Mouse (Mus musculus) liver, embryonic 16.5 days (tissue): ENCODE results near the gene Sav1. TPM values are rescaled to one million over a fixed set of nuclear protein-coding genes. Genes with fewer than 3 reads are reported as not detected.

Experiments
- ATAC-seq: fragments of 200-750 bp; cut with Nextera tagmentation; 2 replicates; pipeline ENCODE4 v1.8.0; 2017; ENCODE audit warnings: low read depth, mild to moderate bottlenecking, moderate number of reproducible peaks, moderate library complexity
- H3K27ac ChIP-seq: fragments of 300-500 bp; sonication (generic); 2 replicates; pipeline ENCODE4 v1.5.1; 2014; ENCODE audit warnings: mild to moderate bottlenecking, low read length
- H3K27me3 ChIP-seq: fragments of 300-500 bp; sonication (generic); 2 replicates; pipeline ENCODE4 v1.6.1; 2014; ENCODE audit warnings: low read depth, low read length, mixed read lengths; ENCODE audit not compliant: control insufficient read depth, insufficient read depth
- H3K36me3 ChIP-seq: fragments of 300-500 bp; sonication (generic); 2 replicates; pipeline ENCODE4 v1.6.1; 2014; ENCODE audit warnings: mild to moderate bottlenecking; ENCODE audit not compliant: control insufficient read depth, insufficient read depth
- H3K4me1 ChIP-seq: fragments of 300-500 bp; sonication (generic); 2 replicates; pipeline ENCODE4 v1.6.1; 2014; ENCODE audit warnings: low read depth, low read length, mixed read lengths; ENCODE audit not compliant: control insufficient read depth
- H3K4me2 ChIP-seq: fragments of 300-500 bp; sonication (generic); 2 replicates; pipeline ENCODE4 v1.6.1; 2014; ENCODE audit warnings: low read depth, low read length, mixed read lengths
- H3K4me3 ChIP-seq: fragments of 300-500 bp; sonication (generic); 2 replicates; pipeline ENCODE4 v1.5.1; 2014; ENCODE audit warnings: low read depth, mild to moderate bottlenecking, low read length
- H3K9ac ChIP-seq: fragments of 300-500 bp; sonication (generic); 2 replicates; pipeline ENCODE4 v1.6.1; 2014; ENCODE audit warnings: low read depth, low read length
- H3K9me3 ChIP-seq: fragments of 300-500 bp; sonication (generic); replicated peaks from 2 replicates; pipeline ENCODE4 v1.6.1; 2016; ENCODE audit warnings: low read length; ENCODE audit not compliant: control insufficient read depth
- WGBS: fragments of 180-500 bp; shearing (Covaris S2); extraction: QIAGEN DNeasy Blood & Tissue Kit; methylation state at CpG from one replicate; pipeline ENCODE4 v1.1.7; 2014; ENCODE audit not compliant: insufficient replicate concordance; 5-methylcytosine and 5-hydroxymethylcytosine counted together
- polyA plus RNA-seq: library from polyadenylated mRNA; unstranded; fragments of >200 nt; fragmentation: Nextera tagmentation; extraction: Ambion mirVana; gene quantifications from 2 replicates; pipeline ENCODE4 v1.2.1, GENCODE M21; 2015

Sav1 gene
- polyA plus RNA-seq, 1 experiment from 2014 or later = 0.65 TPM

DNA sequence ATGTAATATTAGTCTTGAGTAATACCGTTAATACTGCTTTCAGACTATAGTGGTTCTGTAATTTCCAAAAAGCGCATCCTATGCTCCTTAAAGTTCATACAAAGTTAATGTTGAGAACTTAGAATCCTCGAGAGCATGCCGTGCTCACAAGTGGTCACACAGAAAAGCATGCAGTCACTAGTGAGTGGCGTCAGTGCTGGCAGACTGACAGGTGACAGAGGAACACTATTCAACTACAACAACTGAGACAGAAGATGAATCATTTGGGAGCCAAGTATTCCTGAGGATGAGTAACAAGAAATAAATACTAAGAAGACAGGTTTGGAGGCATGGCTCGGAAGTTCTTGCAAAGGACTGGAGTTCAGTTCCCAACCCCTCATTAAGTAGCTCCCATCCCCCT lies 19.7 kb downstream of the Sav1 start:
- H3K9me3 ChIP-seq = no peaks in the 10 kb centered on the region
- no peak overlapping the region for H3K4me2 ChIP-seq
- peaks cover 2% of the 10 kb centered on the region; the same call in 1 of the 2 replicates for H3K4me1 ChIP-seq
- H3K36me3 ChIP-seq = peaks cover 44% of the 10 kb centered on the region
- H3K9ac ChIP-seq = no peak overlapping the region
- H3K27me3 ChIP-seq = no peaks in the 10 kb centered on the region
- H3K27ac ChIP-seq = no peak overlapping the region
- no peak overlapping the region for H3K4me3 ChIP-seq
- ATAC-seq = no peak
- 77% methylated on average over 6 of the region's 6 CpGs for WGBS

GRCm38 (mm10) chr12:69966071-69966470 lies 20.7 kb downstream of the Sav1 start:
- peaks cover 2% of the 10 kb centered on the region; the same call in 1 of the 2 replicates for H3K4me1 ChIP-seq
- WGBS = 43% methylated on average over 5 of the region's 5 CpGs
- H3K9me3 ChIP-seq = no peaks in the 10 kb centered on the region
- H3K4me2 ChIP-seq = no peak overlapping the region
- peaks cover 41% of the 10 kb centered on the region for H3K36me3 ChIP-seq
- no peak overlapping the region for H3K27ac ChIP-seq
- 0 out of 2 replicates have a peak, but pooled peaks have one; percentile 34 for ATAC-seq
- H3K9ac ChIP-seq = no peak overlapping the region
- no peaks in the 10 kb centered on the region for H3K27me3 ChIP-seq
- no peak overlapping the region for H3K4me3 ChIP-seq

GRCm38 (mm10) chr12:69965644-69966043 lies 21.2 kb downstream of the Sav1 start:
- Histone ChIP-seq H3K9me3 (no peaks in the 10 kb centered on the region), H3K4me3 (no peak overlapping the region), H3K27ac (no peak overlapping the region), H3K27me3 (no peaks in the 10 kb centered on the region), H3K36me3 (peaks cover 41% of the 10 kb centered on the region), H3K4me2 (no peak overlapping the region), H3K9ac (no peak overlapping the region), H3K4me1 (peaks cover 2% of the 10 kb centered on the region; the same call in 1 of the 2 replicates)
- ATAC-seq = peak; percentile 36
- WGBS = 38% methylated on average over 3 of the region's 3 CpGs

DNA sequence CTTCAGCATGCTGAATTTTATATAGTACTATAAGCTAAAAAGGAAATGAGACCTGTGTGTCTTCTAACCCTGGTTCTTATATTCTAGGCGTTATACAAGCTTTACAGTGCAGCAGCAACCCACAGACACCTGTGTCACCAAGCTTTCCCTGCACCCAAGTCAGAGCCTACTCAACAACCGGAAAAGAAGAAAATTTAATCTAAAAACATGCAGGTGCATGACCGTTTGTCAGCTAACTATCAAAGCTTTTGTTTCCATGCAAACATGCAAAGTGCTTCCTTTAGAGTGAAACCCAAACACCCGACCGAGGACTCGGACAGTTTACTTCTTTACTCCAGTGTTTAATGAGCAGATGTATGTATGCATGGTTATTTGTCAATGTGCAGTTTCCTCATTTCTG lies 23.7 kb downstream of the Sav1 start:
- 79% methylated on average over 6 of the region's 6 CpGs for WGBS
- Histone ChIP-seq H3K36me3 (peaks cover 34% of the 10 kb centered on the region), H3K4me2 (no peak overlapping the region), H3K9me3 (no peaks in the 10 kb centered on the region), H3K27ac (no peak overlapping the region), H3K27me3 (no peaks in the 10 kb centered on the region), H3K9ac (no peak overlapping the region), H3K4me1 (peaks cover 2% of the 10 kb centered on the region; the same call in 1 of the 2 replicates), H3K4me3 (no peak overlapping the region)
- ATAC-seq = no peak

GRCm38 (mm10) chr12:69962468-69962867 lies 24.3 kb downstream of the Sav1 start:
- H3K36me3 ChIP-seq = peaks cover 28% of the 10 kb centered on the region

GRCm38 (mm10) chr12:69957378-69957777 lies 29.4 kb downstream of the Sav1 start:
- Histone ChIP-seq H3K9ac (no peak overlapping the region), H3K4me1 (no peaks in the 10 kb centered on the region), H3K36me3 (0 out of 2 replicates have a peak, but pooled peaks cover under 1% of the 10 kb centered on the region), H3K27me3 (no peaks in the 10 kb centered on the region), H3K4me2 (no peak overlapping the region), H3K27ac (no peak overlapping the region), H3K9me3 (no peaks in the 10 kb centered on the region), H3K4me3 (no peak overlapping the region)
- 21% methylated on average over 2 of the region's 2 CpGs for WGBS
- peak; percentile 50; the same call in 1 of the 2 replicates for ATAC-seq

More at GRCm38 (mm10) chr12:69962468-69962867, 24.3 kb downstream of the Sav1 start:
- Histone ChIP-seq H3K9me3 (no peaks in the 10 kb centered on the region), H3K27ac (no peak overlapping the region; the same call in 1 of the 2 replicates), H3K27me3 (no peaks in the 10 kb centered on the region), H3K4me3 (no peak overlapping the region), H3K4me2 (no peak overlapping the region), H3K4me1 (peaks cover 2% of the 10 kb centered on the region; the same call in 1 of the 2 replicates), H3K9ac (no peak overlapping the region)
- WGBS = 28% methylated on average over 4 of the region's 4 CpGs
- ATAC-seq = peak; percentile 59; the same call in 1 of the 2 replicates

DNA sequence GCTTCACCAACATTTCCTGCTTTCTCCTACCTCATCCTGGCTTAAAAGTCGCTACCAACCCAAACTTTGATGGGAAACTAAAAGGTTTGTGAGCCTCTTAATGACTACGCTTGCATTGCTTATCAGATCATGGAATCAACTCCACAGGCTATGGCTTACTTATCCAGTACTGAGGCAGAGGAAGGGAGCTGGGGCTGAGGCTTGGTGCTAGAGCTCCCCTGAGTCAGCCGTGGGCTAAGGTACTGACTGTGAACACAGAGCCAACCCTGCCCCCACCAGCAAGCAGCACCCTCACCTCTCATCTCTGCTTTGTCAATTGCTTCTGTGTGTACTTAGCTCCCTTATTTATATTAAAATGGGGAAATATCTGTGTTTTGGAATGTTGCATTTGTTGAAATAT lies 39.3 kb downstream of the Sav1 start:
- no peaks in the 10 kb centered on the region for H3K9me3 ChIP-seq
- ATAC-seq = no peak
- H3K36me3 ChIP-seq = no peaks in the 10 kb centered on the region
- H3K4me3 ChIP-seq = no peak overlapping the region
- WGBS = 37% methylated on average over 3 of the region's 3 CpGs
- no peak overlapping the region for H3K9ac ChIP-seq
- H3K27ac ChIP-seq = no peak overlapping the region
- no peak overlapping the region for H3K4me2 ChIP-seq
- H3K27me3 ChIP-seq = no peaks in the 10 kb centered on the region
- peaks cover 3% of the 10 kb centered on the region for H3K4me1 ChIP-seq

DNA sequence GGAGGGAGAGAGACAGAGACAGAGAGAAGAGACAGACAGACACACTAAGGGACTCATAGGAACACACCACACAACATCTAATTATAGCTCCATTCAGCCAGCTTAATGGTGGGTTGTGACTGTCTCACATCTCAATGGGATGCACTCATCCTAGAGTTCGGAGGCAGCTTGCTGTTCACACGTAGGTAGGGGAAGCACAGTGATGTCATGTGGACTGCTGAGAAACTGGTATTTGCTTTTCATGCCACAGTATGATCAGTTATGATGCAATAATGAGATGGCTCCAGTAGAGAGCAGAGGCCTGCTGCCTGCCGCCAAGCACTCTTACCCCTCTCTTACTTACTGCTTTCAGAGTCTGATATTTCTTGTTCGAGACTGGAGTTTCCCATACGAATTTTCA lies 40.9 kb downstream of the Sav1 start:
- H3K9ac ChIP-seq = no peak overlapping the region
- 66% methylated on average over 5 of the region's 5 CpGs for WGBS
- H3K9me3 ChIP-seq = no peaks in the 10 kb centered on the region
- no peak overlapping the region for H3K4me3 ChIP-seq
- H3K4me1 ChIP-seq = peaks cover 3% of the 10 kb centered on the region
- ATAC-seq = no peak
- no peak overlapping the region for H3K27ac ChIP-seq
- H3K27me3 ChIP-seq = no peaks in the 10 kb centered on the region
- H3K4me2 ChIP-seq = no peak overlapping the region
- no peaks in the 10 kb centered on the region for H3K36me3 ChIP-seq

GRCm38 (mm10) chr12:69941655-69942329 lies 45.0 kb downstream of the Sav1 start:
- H3K9me3 ChIP-seq = no peaks in the 10 kb centered on the region
- H3K4me3 ChIP-seq = no peak overlapping the region
- WGBS = 46% methylated on average over 1 of the region's 1 CpGs
- H3K27ac ChIP-seq = no peak overlapping the region
- ATAC-seq = peak; percentile 7; the same call in 1 of the 2 replicates
- H3K4me2 ChIP-seq = no peak overlapping the region
- H3K4me1 ChIP-seq = no peaks in the 10 kb centered on the region
- H3K27me3 ChIP-seq = no peaks in the 10 kb centered on the region
- no peaks in the 10 kb centered on the region for H3K36me3 ChIP-seq
- H3K9ac ChIP-seq = no peak overlapping the region
